Mouse (Mus musculus): ENCODE measurements at regions not wholly inside any gene's neighbourhood (a gene's known extent, or its start where the extent isn't known, plus 50 kb on each side); places are given as distances from the start of the nearest gene placed in this dataset.
"Not testable (repeated sequence)": the region's sequence is repeated elsewhere in the genome, so short reads cannot be mapped to it uniquely, and the experiment has no call there.

- no peak for DNase-seq (ENCODE audit: low spot score)
Measured at GRCm38 (mm10) chr6:37618990-37619389, 89.0 kb downstream of the Akr1d1 start.

GRCm38 (mm10) chr6:37621364-37622029 lies 91.5 kb downstream of the Akr1d1 start:
- DNase-seq (ENCODE audit: low spot score): no peak

GRCm38 (mm10) chr6:37622273-37622672 lies 92.3 kb downstream of the Akr1d1 start:
- DNase-seq (ENCODE audit: low spot score): no peak

- no peak for DNase-seq (ENCODE audit: low spot score)
Measured at GRCm38 (mm10) chr6:37627206-37627605, 97.2 kb downstream of the Akr1d1 start.

GRCm38 (mm10) chr6:37633948-37634347 lies 104.0 kb downstream of the Akr1d1 start:
- DNase-seq (ENCODE audit: low spot score): no peak

- DNase-seq (ENCODE audit: low spot score): no peak
Measured at GRCm38 (mm10) chr6:37642066-37642465, 112.1 kb downstream of the Akr1d1 start.

- DNase-seq (ENCODE audit: low spot score): no peak
Measured at GRCm38 (mm10) chr6:37642701-37643121, 112.7 kb downstream of the Akr1d1 start.

GRCm38 (mm10) chr6:37643176-37643575 lies 113.2 kb downstream of the Akr1d1 start:
- no peak for DNase-seq (ENCODE audit: low spot score)

- no peak for DNase-seq (ENCODE audit: low spot score)
Measured at GRCm38 (mm10) chr6:37643718-37644117, 113.7 kb downstream of the Akr1d1 start.

GRCm38 (mm10) chr6:37645551-37645950 lies 115.6 kb downstream of the Akr1d1 start:
- no peak for DNase-seq (ENCODE audit: low spot score)

GRCm38 (mm10) chr6:37657300-37657699 lies 127.3 kb downstream of the Akr1d1 start:
- DNase-seq (ENCODE audit: low spot score): not testable (repeated sequence)

GRCm38 (mm10) chr6:37658021-37658650 lies 128.2 kb downstream of the Akr1d1 start:
- no peak for DNase-seq (ENCODE audit: low spot score)

GRCm38 (mm10) chr6:37662747-37663146 lies 132.8 kb downstream of the Akr1d1 start:
- DNase-seq (ENCODE audit: low spot score): no peak

GRCm38 (mm10) chr6:37665576-37665975 lies 135.6 kb downstream of the Akr1d1 start:
- DNase-seq (ENCODE audit: low spot score): no peak

GRCm38 (mm10) chr6:37669407-37669806 lies 139.4 kb downstream of the Akr1d1 start:
- no peak for DNase-seq (ENCODE audit: low spot score)

GRCm38 (mm10) chr6:37670701-37671100 lies 140.7 kb downstream of the Akr1d1 start:
- DNase-seq (ENCODE audit: low spot score): no peak

GRCm38 (mm10) chr6:37679871-37680270 lies 149.9 kb downstream of the Akr1d1 start:
- DNase-seq (ENCODE audit: low spot score): no peak

GRCm38 (mm10) chr6:37681331-37681730 lies 151.4 kb downstream of the Akr1d1 start:
- not testable (repeated sequence) for DNase-seq (ENCODE audit: low spot score)

GRCm38 (mm10) chr6:37686094-37686493 lies 156.1 kb downstream of the Akr1d1 start:
- DNase-seq (ENCODE audit: low spot score): no peak

- DNase-seq (ENCODE audit: low spot score): no peak
Measured at GRCm38 (mm10) chr6:37688866-37689617, 159.1 kb downstream of the Akr1d1 start.

GRCm38 (mm10) chr6:37689696-37690095 lies 159.7 kb downstream of the Akr1d1 start:
- DNase-seq (ENCODE audit: low spot score): no peak

GRCm38 (mm10) chr6:37691976-37692644 lies 162.1 kb downstream of the Akr1d1 start:
- DNase-seq (ENCODE audit: low spot score): no peak
